Mouse (Mus musculus) ES-Bruce4 (cell line): ENCODE measurements around the gene Gm37419.

Experiments used
- CTCF ChIP-seq: IDR thresholded peaks from one replicate; pipeline ENCODE4 v1.8.1; 2011; ENCODE audit warnings: low read depth, low read length
- EP300 ChIP-seq: IDR thresholded peaks from 2 replicates; pipeline ENCODE4 v1.6.1; 2011; ENCODE audit warnings: low read depth, low read length; ENCODE audit not compliant: insufficient read depth
- POLR2A ChIP-seq: IDR thresholded peaks from one replicate; pipeline ENCODE4 v1.8.1; 2011; ENCODE audit warnings: low read length; ENCODE audit not compliant: insufficient read depth

GRCm38 (mm10) chr16:23958938-23959337, 29.3 kb upstream of the Gm37419 start:
- TF ChIP-seq CTCF (no peak), POLR2A (no peak), EP300 (no peak)
